In genomic region chr7:57324473-57324872, GRCm38 (mm10) we compare ENCODE assay signal across 19 mouse cellular contexts.
DNase-seq lines count a peak whose midpoint lies in the region; ATAC-seq and TF ChIP-seq lines count a peak whose summit lies in the region.
"Had no signal": no experiment of that assay in that cellular context is flagged by ENCODE, and none has a peak within 500 bp of the region (broad histone marks: within the 10 kb centered on the region; RNA-seq: fewer than 3 reads in every experiment).

No protein-coding gene starts in this region.

- H3K27ac ChIP-seq in hindbrain, embryonic 13.5 days: no peak overlapping the region
- H3K27ac ChIP-seq in hindbrain, embryonic 11.5 days (ENCODE audit: low read depth, low read length): no peak overlapping the region
- H3K27ac ChIP-seq in limb, embryonic 13.5 days: no peak overlapping the region
- H3K27ac ChIP-seq in limb, embryonic 10.5 days: no peak overlapping the region
- H3K27ac ChIP-seq: embryonic facial prominence, embryonic 15.5 days; heart, embryonic 10.5 days had no signal

- no peak overlapping the region for H3K4me2 ChIP-seq in hindbrain, embryonic 13.5 days
- H3K4me2 ChIP-seq in hindbrain, embryonic 11.5 days (replicated peaks; ENCODE audit: low read depth, low read length): no peak overlapping the region
- H3K4me2 ChIP-seq in limb, embryonic 13.5 days (replicated peaks): no peak overlapping the region
- H3K4me2 ChIP-seq: embryonic facial prominence, embryonic 15.5 days had no signal

- TF ChIP-seq POLR2A in brain, embryonic 14.5 days (IDR thresholded peaks at IDR 0.05; ENCODE audit: borderline replicate concordance, extremely low read depth, insufficient read depth, insufficient read length, poor library complexity, severe bottlenecking): no peak

- H3K27me3 ChIP-seq in hindbrain, embryonic 13.5 days: no peaks in the 10 kb centered on the region
- H3K27me3 ChIP-seq in hindbrain, embryonic 11.5 days (ENCODE audit: control insufficient read depth, insufficient read depth, low read length): no peaks in the 10 kb centered on the region
- no peaks in the 10 kb centered on the region for H3K27me3 ChIP-seq in limb, embryonic 13.5 days
- H3K27me3 ChIP-seq in limb, embryonic 10.5 days (ENCODE audit: low read depth, poor library complexity, severe bottlenecking): no peaks in the 10 kb centered on the region
- H3K27me3 ChIP-seq: embryonic facial prominence, embryonic 15.5 days had no signal

- WGBS in hindbrain, embryonic 13.5 days: 72% methylated on average over 3 of the region's 3 CpGs
- WGBS in hindbrain, embryonic 11.5 days: 78% methylated on average over 3 of the region's 3 CpGs
- whole genome bisulfite sequencing in limb, embryonic 13.5 days: 74% methylated on average over 3 of the region's 3 CpGs
- 91% methylated on average over 3 of the region's 3 CpGs for WGBS in limb, embryonic 10.5 days

- DNase-seq in hindbrain, embryonic 11.5 days (ENCODE audit: low spot score): no peak
- no peak for DNase-seq in limb, embryonic 10.5 days (ENCODE audit: low spot score)
- DNase-seq in brain, adult 2 months (ENCODE audit: low read depth, low spot score): peak; percentile 50
- DNase-seq in brain, embryonic 14.5 days (ENCODE audit: low read depth): peak; percentile 39
- DNase-seq in spleen, postnatal 10 days (ENCODE audit: low spot score in 2 of 2): no peak
- DNase-seq in ovary, postnatal 14 days (ENCODE audit: low spot score): no peak
- DNase-seq: cerebellum, adult 11 months; cerebellum, postnatal 14 days; heart, postnatal 10 days; kidney, adult 8-10 months; kidney, postnatal 25 days; liver; liver, postnatal 0 days; lung, postnatal 4 days; retina, postnatal 1 day had no signal

- no peaks in the 10 kb centered on the region for H3K36me3 ChIP-seq in hindbrain, embryonic 13.5 days
- no peaks in the 10 kb centered on the region for H3K36me3 ChIP-seq in hindbrain, embryonic 11.5 days (ENCODE audit: control insufficient read depth, insufficient read depth, low read length)
- no peaks in the 10 kb centered on the region for H3K36me3 ChIP-seq in limb, embryonic 13.5 days
- no peaks in the 10 kb centered on the region for H3K36me3 ChIP-seq in limb, embryonic 10.5 days
- H3K36me3 ChIP-seq: embryonic facial prominence, embryonic 15.5 days; heart, embryonic 10.5 days had no signal

- no peak for TF ChIP-seq CTCF in brain, embryonic 14.5 days (IDR thresholded peaks at IDR 0.05; ENCODE audit: borderline replicate concordance, extremely low read depth, insufficient read depth, insufficient read length)

- 0 out of 2 replicates have a peak, but pooled peaks have one; percentile 49 for ATAC-seq in hindbrain, embryonic 13.5 days (ENCODE audit: low FRiP score)
- no peak for ATAC-seq in hindbrain, embryonic 11.5 days (ENCODE audit: low FRiP score)
- peak; percentile 54; the same call in 1 of the 2 replicates for ATAC-seq in limb, embryonic 13.5 days (ENCODE audit: low FRiP score, low read depth)
- ATAC-seq: liver, postnatal 0 days had no signal

- H3K9me3 ChIP-seq in hindbrain, embryonic 13.5 days: no peaks in the 10 kb centered on the region
- no peaks in the 10 kb centered on the region for H3K9me3 ChIP-seq in hindbrain, embryonic 11.5 days (ENCODE audit: control insufficient read depth, low read length)
- no peaks in the 10 kb centered on the region for H3K9me3 ChIP-seq in limb, embryonic 13.5 days
- H3K9me3 ChIP-seq in limb, embryonic 10.5 days (replicated peaks): no peaks in the 10 kb centered on the region
- H3K9me3 ChIP-seq: embryonic facial prominence, embryonic 15.5 days; heart, embryonic 10.5 days had no signal

- H3K9ac ChIP-seq in hindbrain, embryonic 13.5 days: no peak overlapping the region
- no peak overlapping the region for H3K9ac ChIP-seq in hindbrain, embryonic 11.5 days (ENCODE audit: low read depth, low read length)
- H3K9ac ChIP-seq in limb, embryonic 13.5 days: no peak overlapping the region
- H3K9ac ChIP-seq: embryonic facial prominence, embryonic 15.5 days; liver, postnatal 0 days had no signal

- no peaks in the 10 kb centered on the region for H3K4me1 ChIP-seq in hindbrain, embryonic 13.5 days (replicated peaks)
- H3K4me1 ChIP-seq in hindbrain, embryonic 11.5 days (replicated peaks; ENCODE audit: control insufficient read depth, insufficient read depth, low read length): no peaks in the 10 kb centered on the region
- no peaks in the 10 kb centered on the region for H3K4me1 ChIP-seq in limb, embryonic 13.5 days
- H3K4me1 ChIP-seq in limb, embryonic 10.5 days: no peaks in the 10 kb centered on the region
- H3K4me1 ChIP-seq: embryonic facial prominence, embryonic 15.5 days; heart, embryonic 10.5 days had no signal

- no peak overlapping the region for H3K4me3 ChIP-seq in hindbrain, embryonic 13.5 days
- H3K4me3 ChIP-seq in hindbrain, embryonic 11.5 days (ENCODE audit: low read depth, low read length): no peak overlapping the region
- no peak overlapping the region for H3K4me3 ChIP-seq in limb, embryonic 13.5 days
- no peak overlapping the region for H3K4me3 ChIP-seq in limb, embryonic 10.5 days
- H3K4me3 ChIP-seq: embryonic facial prominence, embryonic 15.5 days; heart, embryonic 10.5 days had no signal

Comparison
In these comparisons a context has a peak if more than half of its experiments do, and no peak if none do; other contexts are left out.
1. DNase-seq: peak in brain, adult 2 months (single experiment) and brain, embryonic 14.5 days (single experiment); none in hindbrain, embryonic 11.5 days (single experiment), limb, embryonic 10.5 days (single experiment), spleen, postnatal 10 days (0 of 2) and ovary, postnatal 14 days (single experiment).